Mouse (Mus musculus): Measurements from ENCODE around the gene Ppy.

Gene Ppy

DNA sequence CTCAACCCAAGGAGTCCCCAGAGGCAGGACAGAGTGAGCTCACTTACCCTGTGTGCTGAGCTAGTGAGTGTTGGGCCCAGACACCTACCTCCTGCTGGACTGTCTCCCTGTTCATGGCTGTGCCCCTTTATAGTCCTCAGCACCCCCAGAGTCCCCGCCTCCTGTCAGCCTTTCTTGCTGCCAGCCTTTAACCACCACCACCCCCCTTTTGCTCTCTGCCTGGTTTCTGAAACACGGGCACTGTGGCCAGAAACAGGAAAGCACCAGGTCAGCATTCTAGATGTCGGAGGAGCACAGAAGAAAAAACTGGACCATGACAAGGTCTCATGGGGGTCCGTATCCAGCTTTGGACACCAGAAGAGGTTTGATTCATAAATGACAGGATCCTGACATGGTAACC lies at the start of gene Ppy:
TSS of gene Ppy (minus strand) at position 101 of the 400 bp plus-strand sequence.
- no peak for DNase-seq (ENCODE audit: low read depth, low spot score)

DNA sequence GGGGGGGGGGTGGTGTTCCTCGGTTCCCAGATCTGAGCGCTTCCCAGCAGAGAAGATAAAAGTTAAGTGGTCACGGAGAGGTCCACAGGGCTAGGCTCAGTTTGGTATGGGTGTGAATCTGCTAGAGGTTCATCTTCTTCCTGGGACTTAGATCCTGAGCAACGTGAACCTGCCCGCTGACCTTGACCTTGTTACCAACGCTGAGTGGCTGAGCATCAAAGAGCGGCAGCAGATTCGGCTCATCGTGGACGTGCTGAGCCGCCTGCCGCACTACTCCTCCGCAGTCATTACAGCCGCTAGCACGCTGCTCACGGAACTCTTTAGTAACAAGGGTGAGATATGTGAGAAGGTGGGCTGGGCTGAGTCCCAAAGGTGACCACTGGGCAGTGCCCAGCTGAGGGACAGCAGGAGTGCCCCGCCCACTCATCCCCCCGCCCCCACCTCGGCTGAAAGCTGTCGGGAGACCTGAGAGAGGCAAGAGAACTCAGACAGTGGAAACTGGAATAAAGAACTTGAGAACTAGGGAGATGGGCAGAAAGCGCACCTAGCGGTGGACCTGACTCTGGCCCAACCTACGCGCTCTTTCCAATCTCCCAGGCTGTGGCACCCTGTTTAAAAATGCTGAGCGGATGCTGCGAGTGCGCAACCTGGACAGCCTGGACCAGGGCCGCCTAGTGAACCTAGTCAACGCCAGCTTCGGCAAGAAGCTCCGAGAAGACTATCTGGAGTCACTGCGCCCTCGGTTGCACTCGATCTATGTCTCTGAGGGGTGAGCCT lies 46.3 kb upstream of the Ppy start:
- DNase-seq (ENCODE audit: low read depth, low spot score) = peak; percentile 57

DNA sequence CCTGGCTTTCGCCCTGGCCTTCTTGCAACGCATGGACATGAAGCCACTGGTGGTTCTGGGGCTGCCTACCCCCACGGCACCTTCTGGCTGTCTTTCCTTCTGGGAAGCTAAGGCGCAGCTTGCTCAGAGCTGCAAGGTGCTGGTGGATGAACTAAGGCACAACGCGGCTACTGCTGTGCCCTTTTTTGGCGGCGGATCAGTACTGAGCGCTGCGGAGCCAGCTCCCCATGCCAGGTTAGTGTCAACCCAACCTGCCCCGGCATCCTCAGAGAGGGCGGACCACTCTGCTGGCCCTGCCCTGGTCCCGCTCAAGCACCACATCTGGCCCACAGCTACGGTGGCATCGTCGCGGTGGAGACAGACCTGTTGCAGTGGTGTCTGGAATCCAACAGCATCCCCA lies 45.4 kb upstream of the Ppy start:
- no peak for DNase-seq (ENCODE audit: low read depth, low spot score)

DNA sequence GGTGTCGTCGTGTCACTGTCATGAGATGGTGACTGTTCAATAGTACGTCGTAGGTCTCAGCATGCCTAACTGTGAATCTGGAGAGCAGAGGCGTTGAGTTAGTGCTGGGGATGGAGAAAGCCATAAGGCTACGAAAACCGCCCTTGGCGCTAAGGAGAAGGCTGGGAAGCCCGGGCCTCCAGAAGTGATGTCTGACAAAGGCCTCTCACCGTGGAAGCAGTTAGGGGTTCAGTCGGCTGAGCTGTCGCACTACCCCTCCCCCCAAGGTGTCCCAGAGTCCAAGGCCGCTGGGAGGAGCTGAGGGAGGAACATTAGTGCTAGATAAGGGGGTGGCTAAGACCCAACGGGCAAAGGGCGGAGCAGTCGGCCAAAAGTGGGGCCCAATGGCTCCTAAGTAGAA lies 44.9 kb upstream of the Ppy start:
- DNase-seq (ENCODE audit: low read depth, low spot score) = peak; percentile 42

DNA sequence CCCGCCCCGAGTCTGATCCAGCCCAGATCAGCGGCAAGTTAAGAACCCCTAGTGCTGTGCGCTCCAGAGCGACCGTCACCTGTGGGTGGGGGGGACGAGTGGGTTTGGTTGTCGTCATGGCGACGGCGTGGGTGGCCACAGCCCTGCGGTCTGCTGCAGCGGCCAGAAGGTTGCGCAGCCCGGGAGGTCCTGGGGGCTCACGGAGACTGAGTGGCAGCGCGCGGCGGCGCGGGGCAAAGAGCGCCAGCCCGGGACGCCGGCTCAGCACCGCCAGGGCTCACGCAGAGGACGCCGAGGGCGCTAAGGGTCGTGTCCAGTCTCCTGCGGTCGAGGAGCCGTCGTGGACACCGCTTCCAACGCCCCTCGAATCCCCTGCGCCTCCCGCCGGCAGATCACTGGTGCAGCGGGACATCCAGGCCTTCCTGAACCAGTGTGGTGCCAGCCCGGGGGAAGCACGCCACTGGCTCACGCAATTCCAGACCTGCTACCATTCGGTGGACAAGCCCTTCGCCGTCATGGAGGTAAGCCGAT lies 44.4 kb upstream of the Ppy start, which contains the start of gene Nags:
TSS of gene Nags (plus strand) at position 43 of the 531 bp plus-strand sequence.
- no peak for DNase-seq (ENCODE audit: low read depth, low spot score)

DNA sequence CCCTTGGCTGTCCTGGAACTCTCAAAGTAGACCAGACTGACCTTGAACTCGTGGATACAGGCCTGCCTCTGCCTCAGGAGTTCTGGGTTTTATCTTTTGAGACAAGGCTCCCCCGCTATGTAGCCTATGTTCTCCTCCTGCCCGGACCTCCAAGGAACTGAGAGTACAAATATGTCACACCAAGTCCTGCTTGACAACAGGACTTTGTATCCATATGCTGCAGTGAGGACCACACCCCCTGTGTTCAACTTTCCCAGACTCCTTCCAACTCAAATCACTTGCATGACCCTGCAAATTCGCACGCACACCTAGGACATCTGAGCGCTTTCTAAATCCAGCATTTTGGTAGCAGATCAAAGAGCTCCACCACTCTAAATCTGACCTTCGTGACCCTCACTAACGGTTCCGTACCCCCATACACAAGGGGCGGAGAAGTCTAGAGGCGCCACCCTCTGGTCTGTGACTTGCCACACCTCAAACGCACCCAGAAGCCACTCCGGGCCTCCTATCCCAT lies 43.9 kb upstream of the Ppy start:
- peak; percentile 58 for DNase-seq (ENCODE audit: low read depth, low spot score)

DNA sequence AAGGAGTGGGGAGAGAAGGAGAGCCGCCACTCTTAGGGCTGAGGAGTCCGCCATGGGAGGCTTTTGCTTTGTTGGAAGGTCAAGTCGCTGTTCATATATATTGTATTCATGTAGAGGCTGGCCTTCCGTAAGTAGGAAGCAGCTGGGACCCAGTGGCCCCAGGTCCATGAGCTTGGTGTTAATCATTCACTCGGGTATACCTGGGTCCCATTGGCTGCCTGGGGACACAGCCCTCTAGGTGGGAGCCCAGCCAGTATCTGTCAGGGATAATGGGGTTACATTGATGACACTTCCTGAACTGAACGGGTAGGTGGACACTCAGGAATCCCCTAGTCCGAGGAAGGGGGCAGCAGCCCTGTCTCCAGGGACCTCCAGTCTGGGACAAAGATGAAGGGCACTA lies 41.2 kb upstream of the Ppy start:
- DNase-seq (ENCODE audit: low read depth, low spot score) = no peak

DNA sequence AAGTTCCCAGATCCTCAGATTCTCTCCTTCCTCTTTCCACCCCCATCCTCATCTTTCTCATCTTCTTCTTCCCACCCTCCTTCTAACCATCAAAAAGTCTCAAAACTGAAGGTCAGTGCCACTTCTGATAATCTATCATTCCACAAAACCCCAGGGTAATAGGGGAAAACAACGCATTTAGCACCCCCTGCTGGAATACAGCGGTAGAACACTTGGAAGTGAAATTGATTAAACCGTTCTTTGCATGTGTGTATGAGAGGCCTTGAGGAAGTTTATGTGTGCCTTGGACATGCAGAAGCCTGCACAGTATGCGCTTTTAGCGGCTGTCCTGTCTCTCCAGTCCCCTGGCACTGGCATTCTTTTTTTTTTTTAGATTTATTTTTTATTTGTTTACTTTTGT lies 39.4 kb upstream of the Ppy start:
- DNase-seq (ENCODE audit: low read depth, low spot score) = peak; percentile 70

DNA sequence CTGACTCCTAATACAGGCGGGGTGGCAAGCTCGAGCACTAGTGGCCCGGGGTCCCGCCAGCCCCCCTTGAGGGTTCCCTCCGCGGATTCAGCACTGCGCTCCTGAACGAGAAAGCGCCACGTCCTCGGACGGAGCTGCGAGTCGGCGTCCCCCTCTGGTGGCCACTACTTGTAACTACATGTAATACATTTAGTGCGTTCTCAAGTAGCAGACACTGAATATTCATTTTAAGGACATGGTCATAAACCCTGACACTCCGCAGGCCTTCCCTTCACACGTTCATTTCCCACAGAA lies 37.3 kb upstream of the Ppy start:
- DNase-seq (ENCODE audit: low read depth, low spot score) = peak; percentile 79

DNA sequence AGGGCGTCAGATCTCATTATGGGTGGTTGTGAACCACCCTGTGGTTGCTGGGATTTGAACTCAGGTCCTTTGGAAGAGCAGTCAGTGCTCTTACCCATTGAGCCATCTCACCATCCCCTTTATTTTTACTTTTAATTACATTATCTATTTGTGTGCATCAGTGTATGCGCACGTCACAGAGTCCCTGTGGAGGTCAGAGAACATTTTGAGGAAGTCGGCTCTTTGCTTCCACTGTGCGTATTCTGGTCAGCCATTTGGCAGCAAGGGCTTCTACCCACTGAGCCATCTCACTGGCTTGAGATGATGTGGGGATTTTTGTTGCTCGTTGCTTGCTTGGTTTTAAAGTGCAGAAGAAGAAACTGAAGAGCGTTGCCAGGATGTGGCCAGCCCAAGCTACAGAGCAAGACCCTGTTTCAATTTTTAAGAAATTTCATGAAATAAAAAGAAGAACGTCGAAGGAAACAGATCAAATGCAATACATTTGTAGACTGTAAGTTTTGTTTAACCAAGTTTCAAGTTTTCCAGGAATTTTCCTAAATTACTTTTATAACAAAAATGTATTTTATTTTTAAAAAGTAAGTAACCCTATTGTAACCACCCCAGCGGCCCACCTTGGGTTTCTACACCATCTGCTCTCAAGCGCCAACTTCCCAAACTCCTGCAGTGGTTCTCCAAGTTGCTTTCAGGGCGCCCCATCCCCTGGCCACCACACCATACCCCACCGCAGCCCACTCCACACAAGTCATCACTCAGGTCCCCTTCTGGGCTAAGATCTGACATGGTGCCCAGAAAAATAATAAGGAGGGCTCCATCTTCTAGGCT lies 36.7 kb upstream of the Ppy start:
- no peak for DNase-seq (ENCODE audit: low read depth, low spot score)

DNA sequence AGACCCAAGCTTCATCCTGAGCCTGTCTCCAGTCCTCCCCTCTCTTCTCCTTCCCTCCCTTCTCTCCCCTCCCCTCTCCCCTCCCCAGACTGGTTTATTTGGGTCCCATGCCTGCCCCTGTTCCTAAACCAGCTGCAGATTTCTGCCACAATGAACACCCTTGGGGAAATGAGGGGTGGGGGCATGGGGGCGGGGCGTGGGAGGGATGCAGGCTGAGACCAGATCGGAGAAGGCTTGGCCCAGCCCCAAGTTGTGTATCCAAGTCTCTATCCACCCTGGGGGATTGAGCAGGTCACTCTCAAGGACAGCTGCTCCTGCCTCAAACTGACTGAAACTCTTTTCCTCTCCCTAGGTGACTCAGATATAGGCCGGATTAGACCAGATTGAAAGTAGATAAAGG lies 33.4 kb upstream of the Ppy start:
- peak; percentile 81 for DNase-seq (ENCODE audit: low read depth, low spot score)

DNA sequence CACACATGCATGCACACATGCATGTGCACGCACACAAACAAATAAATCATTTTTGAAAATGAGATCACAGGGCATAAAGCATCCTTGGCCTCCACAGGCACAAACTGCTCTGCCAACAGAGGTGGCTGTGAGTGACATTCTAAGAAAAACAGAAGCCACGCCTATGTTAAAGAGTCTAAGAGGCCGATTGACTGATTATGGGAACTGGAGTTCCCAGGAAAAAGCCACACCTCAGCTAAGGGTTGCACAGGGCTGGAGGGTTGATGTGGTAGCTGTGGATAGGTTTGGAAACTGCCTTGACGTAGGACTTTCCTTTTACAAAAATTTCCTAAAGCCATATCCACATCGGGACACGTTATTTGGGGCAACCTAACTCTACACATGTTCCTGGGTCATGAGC lies 16.3 kb upstream of the Ppy start:
- no peak for DNase-seq (ENCODE audit: low read depth, low spot score)

DNA sequence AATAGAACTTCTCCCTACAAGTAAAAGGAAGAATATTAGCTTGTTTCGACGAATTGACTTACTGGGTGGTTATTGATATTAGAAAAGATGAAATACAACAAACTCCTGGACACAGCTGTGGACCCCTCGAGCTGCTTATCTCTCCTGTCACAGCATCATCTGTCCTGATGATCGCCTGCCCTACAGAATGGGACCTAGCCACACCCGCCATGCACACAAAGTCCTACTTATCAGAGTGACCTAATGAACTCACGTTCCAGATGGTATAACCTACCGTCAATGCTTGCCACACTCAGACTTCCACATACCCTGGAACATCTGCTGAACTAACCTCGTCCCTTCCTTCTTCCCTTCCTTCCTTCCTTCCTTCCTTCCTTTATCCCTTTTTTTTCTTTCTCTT lies 15.1 kb upstream of the Ppy start:
- DNase-seq (ENCODE audit: low read depth, low spot score) = no peak

DNA sequence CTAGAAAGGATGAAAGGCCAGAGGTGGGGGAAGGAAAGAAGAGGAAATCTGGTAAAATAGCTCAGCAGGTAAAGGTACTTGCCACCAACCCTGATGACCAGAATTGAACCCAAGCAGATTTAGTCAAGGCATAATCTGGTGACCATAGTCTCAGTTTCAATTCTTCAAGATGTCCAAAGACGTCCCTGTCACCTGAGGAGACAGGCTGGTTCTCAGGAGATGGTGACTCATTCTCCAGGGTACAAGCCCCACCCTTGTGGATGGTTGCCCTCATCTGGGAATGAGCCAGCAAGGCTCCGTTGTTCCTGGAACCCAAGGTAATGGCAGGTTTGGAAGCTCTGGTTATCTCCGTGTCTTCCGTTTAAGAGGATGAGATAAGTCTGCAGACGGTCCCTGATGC lies 10.5 kb upstream of the Ppy start:
- no peak for DNase-seq (ENCODE audit: low read depth, low spot score)

DNA sequence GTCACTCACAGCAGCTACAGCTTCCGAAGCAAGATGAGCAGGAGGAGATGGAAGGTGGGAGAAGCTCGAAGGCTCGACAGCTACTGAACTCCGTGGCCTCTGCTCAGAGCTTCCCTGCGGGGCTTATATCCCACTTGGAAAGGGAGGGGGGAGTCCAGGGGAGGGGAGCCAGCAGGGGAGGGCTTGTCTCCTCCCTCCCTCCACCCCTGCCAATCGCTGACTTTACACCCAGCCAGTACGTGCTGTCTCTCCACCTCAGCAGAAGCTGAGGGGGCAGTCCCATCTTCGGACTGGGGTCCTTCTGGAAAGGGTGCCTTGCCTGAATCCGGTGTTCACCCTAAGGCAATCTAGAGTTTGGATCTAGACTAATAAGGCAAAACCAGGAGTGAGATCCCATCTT lies 6.6 kb upstream of the Ppy start, which contains the start of gene Pyy:
TSS of gene Pyy (minus strand) at position 101 of the 400 bp plus-strand sequence.
- DNase-seq (ENCODE audit: low read depth, low spot score) = no peak

DNA sequence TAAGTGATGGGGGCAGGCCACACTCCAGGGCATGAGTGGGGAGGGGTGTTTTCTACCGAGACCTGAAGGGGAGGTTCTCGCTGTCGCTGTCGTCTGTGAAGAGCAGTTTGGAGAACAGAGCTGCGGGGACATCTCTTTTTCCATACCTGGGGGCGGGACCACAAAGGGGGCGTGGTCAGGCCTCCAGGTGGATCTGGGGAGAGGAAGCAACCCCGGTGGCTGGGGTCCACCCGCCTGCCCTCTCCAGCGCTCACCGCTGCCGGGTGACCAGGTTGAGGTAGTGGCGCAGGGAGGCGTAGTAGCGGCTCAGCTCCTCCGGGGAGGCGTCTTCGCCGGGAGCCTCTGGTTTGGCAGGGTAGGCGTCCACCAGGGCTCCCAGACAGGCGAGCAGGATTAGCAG lies 5.8 kb upstream of the Ppy start:
- peak; percentile 36 for DNase-seq (ENCODE audit: low read depth, low spot score)

DNA sequence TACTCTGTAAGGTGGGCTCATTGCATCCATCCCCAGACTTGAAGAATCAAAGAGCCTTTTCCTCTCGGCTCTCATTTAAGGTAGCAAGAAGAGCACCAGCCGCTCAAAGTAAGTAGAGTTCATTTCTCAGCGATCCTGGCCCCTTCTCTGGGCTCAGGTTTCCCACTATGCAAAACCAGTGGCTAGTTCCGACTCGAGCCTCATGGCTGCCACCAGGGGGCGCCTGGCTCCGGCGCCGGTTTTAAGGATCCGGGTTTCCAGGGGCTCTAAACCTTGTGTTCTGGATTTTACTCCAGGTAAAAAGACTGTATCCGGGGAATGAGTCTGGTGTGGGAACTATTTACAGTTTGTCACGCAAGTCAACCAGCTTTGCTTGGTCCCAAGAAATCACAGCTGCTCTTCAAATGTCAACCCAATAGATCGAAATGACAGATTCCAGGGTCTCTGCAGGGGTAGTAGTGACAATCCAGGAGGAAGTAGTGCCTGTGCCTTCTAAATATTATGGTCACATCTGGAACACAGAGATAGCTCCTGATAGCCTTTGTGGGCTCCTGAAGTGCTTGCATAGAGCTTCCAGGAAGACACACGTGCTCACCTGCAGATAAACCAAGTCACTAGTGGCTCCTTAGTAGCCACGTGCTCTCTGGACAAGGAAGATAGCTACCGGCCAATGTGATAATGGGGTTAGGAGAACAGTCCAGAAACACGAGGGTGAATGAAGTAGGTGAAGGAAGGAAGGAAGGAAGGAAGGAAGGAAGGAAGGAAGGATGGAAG lies 1.6 kb upstream of the Ppy start:
- DNase-seq (ENCODE audit: low read depth, low spot score) = peak; percentile 73

DNA sequence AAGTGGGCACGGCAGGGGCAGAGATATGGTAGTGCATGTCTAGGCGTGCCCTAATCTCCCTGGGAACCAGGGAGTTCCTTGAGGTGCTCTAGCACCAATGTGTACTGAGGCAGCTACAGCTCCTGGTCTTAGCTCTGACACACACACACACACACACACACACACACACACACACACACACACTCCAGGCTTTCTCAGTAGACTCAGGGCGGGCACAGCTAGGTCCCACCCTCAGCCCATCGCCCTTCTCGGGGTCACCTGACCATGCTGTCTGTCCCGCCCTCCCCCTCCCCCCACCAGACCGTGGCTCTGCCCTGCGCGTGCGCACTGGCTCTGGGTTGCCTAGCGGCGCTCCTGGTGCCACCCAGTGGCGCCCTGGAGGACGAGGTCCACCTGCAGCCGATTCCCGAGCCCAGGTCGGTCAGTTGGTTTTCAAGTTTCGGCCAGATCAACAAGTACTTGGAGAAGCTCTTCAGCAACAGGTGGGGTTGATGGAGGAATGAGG lies 4.2 kb downstream of the Ppy start:
- DNase-seq (ENCODE audit: low read depth, low spot score) = peak; percentile 96

DNA sequence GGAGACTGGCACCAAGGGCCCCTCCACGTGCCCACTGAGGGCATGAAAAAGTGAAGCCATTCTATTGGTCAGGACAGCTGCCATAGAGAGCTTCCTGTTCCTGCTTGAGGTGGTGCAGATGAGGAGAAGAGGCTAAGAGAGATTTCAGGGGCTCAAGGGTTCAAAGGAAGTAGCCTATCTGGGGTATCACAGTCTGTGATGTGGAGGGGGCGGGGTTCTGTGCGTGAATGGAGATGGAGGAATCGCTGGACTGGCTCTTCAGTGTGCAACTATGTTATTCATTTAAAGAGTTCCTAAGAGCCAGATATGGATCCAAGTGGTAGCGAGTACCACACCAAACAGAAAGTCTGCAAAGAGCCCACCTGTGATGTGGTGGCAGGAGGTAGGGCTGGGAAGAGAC lies 4.7 kb downstream of the Ppy start:
- no peak for DNase-seq (ENCODE audit: low read depth, low spot score)

DNA sequence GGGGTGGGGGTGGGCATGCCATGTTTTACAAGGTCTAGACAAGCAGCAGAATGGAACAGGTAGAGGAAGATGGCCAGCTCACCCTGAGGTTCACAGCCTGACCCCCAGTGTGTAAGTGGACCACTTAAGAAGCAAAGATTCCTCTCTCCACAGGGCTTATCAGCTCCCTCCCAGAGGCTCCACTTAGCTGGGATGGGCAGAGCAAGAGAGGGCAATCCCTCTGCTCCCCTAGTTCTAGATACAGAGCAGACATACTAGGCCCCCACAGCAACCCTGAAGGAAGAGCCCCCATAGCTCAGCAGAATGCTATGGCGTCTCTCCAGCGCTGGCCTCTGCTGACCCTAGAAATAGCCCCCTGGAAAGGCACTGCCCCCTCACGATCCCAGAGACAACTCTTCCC lies 5.4 kb downstream of the Ppy start:
- no peak for DNase-seq (ENCODE audit: low read depth, low spot score)

DNA sequence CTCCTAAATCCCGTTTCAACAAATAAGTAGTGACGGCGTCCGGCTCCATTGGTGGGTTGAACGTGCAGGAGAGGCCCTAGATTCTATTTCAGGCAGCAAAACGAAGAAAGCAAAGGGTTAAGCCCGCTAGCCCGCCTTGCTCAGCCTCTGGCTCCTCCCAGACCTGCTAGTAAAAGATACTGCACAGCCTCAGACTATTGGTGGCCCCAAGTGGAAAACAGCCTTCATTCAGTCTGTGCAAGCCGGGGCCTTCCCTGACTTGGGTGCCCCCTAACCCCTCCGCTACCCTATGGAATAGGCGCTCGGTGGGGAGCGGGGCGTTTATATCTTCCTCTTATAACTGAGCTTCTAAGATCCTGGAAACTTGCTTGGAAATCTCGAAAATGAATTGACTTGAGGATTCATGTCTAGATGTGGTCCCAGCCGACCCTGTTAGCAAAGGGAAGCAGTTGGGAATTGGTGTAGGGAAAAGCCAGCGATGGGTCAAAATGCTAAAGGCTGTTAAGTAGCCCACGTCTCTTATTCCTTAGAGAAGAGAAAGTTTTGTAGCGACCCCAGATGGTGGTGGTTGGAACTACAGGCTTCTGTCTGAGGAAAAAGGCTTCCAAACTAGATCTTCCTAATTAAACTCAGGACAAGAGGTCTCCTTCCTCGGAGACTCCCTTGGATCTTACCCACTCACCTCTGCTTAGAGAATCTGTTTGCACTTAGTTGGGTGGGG lies 11.9 kb downstream of the Ppy start:
- DNase-seq (ENCODE audit: low read depth, low spot score) = peak; percentile 77

Measured in ES-CJ7 (cell line).